9 mouse cellular contexts compared by ENCODE assay signal in the genomic region with DNA sequence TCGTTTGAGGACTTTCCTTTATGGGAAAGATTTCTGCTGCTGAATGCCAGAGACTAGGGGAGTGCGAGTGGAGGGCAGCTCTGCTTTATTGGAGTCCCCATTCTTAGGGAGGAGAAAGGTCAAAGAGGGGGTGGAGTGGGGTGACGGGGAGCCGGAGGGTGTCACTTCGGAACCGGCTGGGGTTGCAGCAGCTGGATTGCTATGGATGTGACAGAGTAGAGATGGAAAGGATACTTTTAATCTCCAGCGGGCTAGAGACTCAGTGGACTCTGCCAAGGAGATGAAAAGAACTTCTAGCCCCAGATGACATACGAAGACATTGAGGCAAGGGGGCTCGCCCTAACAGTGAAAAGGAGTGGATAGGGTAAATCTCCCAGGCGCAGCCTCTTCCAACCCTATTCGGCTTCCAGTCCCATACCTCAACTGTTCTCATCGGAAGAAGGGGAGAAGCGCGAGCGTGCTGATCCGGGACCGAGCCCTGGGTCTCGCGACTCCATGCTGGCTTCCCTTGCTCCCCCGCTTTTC. TPM values are rescaled to one million over a fixed set of nuclear protein-coding genes. Genes with fewer than 3 reads are reported as not detected.
DNase-seq lines count a peak whose midpoint lies in the region; ATAC-seq and TF ChIP-seq lines count a peak whose summit lies in the region.
"Had no signal": no experiment of that assay in that cellular context is flagged by ENCODE, and none has a peak within 500 bp of the region (broad histone marks: within the 10 kb centered on the region; RNA-seq: fewer than 3 reads in every experiment).

No protein-coding gene starts in this region.

- H3K27me3 ChIP-seq in lung, postnatal 0 days (replicated peaks; ENCODE audit: insufficient read depth, low read length) = 0 out of 2 replicates have a peak, but pooled peaks cover 6% of the 10 kb centered on the region
- H3K27me3 ChIP-seq in heart, embryonic 13.5 days (replicated peaks) = peaks cover 70% of the 10 kb centered on the region
- peaks cover 32% of the 10 kb centered on the region for H3K27me3 ChIP-seq in limb, embryonic 14.5 days (ENCODE audit: control insufficient read depth, insufficient read depth, low read length)
- peaks cover 13% of the 10 kb centered on the region; the same call in 1 of the 2 replicates for H3K27me3 ChIP-seq in stomach, embryonic 15.5 days (replicated peaks)

- TF ChIP-seq EP300 in lung, postnatal 0 days (IDR thresholded peaks at IDR 0.05) = no peak

- H3K4me1 ChIP-seq in lung, postnatal 0 days (ENCODE audit: insufficient read depth, low read depth, low read length) = no peaks in the 10 kb centered on the region
- peaks cover 13% of the 10 kb centered on the region for H3K4me1 ChIP-seq in heart, embryonic 13.5 days
- H3K4me1 ChIP-seq in limb, embryonic 14.5 days (ENCODE audit: control insufficient read depth, insufficient read depth, low read length) = peaks cover 4% of the 10 kb centered on the region
- peaks cover 25% of the 10 kb centered on the region; the same call in 1 of the 2 replicates for H3K4me1 ChIP-seq in stomach, embryonic 15.5 days

- H3K36me3 ChIP-seq in lung, postnatal 0 days (ENCODE audit: insufficient read depth, low read length) = no peaks in the 10 kb centered on the region
- H3K36me3 ChIP-seq in heart, embryonic 13.5 days = no peaks in the 10 kb centered on the region
- no peaks in the 10 kb centered on the region for H3K36me3 ChIP-seq in limb, embryonic 14.5 days (ENCODE audit: control insufficient read depth, insufficient read depth, low read length)
- H3K36me3 ChIP-seq in stomach, embryonic 15.5 days = no peaks in the 10 kb centered on the region

- H3K4me3 ChIP-seq in lung, postnatal 0 days (ENCODE audit: low read depth, low read length) = peak overlapping the region; percentile 55
- H3K4me3 ChIP-seq in heart, embryonic 13.5 days = peak overlapping the region; percentile 63
- H3K4me3 ChIP-seq in limb, embryonic 14.5 days (replicated peaks; ENCODE audit: low read length) = peak overlapping the region; percentile 50
- peak overlapping the region; percentile 62 for H3K4me3 ChIP-seq in stomach, embryonic 15.5 days (replicated peaks)

- TF ChIP-seq CTCF in lung, postnatal 0 days (IDR thresholded peaks at IDR 0.05) = no peak

- H3K27ac ChIP-seq in lung, postnatal 0 days (ENCODE audit: low read length) = peak overlapping the region; percentile 32; the same call in 1 of the 2 replicates
- H3K27ac ChIP-seq in heart, embryonic 13.5 days (replicated peaks) = no peak overlapping the region
- H3K27ac ChIP-seq in limb, embryonic 14.5 days (replicated peaks; ENCODE audit: low read depth, low read length) = no peak overlapping the region
- 0 out of 2 replicates have a peak overlapping the region, but pooled peaks have one; percentile 13 for H3K27ac ChIP-seq in stomach, embryonic 15.5 days

- DNase-seq in lung, postnatal 0 days (ENCODE audit: low spot score) = no peak
- DNase-seq in lung, postnatal 36 days = no peak
- no peak for DNase-seq in limb, embryonic 14.5 days (ENCODE audit: low spot score)
- DNase-seq in left cerebral cortex, adult 18-20 months (ENCODE audit: low spot score in 2 of 2) = no peak
- DNase-seq in urinary bladder, postnatal 10 days (ENCODE audit: low spot score) = no peak
- no peak for DNase-seq in embryo, embryonic 10 days (ENCODE audit: low spot score)

- H3K4me2 ChIP-seq in lung, postnatal 0 days (replicated peaks; ENCODE audit: low read depth, low read length) = peak overlapping the region; percentile 81
- peak overlapping the region; percentile 93 for H3K4me2 ChIP-seq in heart, embryonic 13.5 days
- peak overlapping the region; percentile 92 for H3K4me2 ChIP-seq in limb, embryonic 14.5 days (replicated peaks; ENCODE audit: low read depth, low read length, severe bottlenecking)
- H3K4me2 ChIP-seq in stomach, embryonic 15.5 days = peak overlapping the region; percentile 96

- no peaks in the 10 kb centered on the region for H3K9me3 ChIP-seq in lung, postnatal 0 days (ENCODE audit: low read length)
- peaks cover 4% of the 10 kb centered on the region; the same call in 1 of the 2 replicates for H3K9me3 ChIP-seq in heart, embryonic 13.5 days
- no peaks in the 10 kb centered on the region; the same call in 1 of the 2 replicates for H3K9me3 ChIP-seq in limb, embryonic 14.5 days (ENCODE audit: control insufficient read depth, low read length)
- H3K9me3 ChIP-seq in stomach, embryonic 15.5 days = no peaks in the 10 kb centered on the region

- H3K9ac ChIP-seq in lung, postnatal 0 days (replicated peaks; ENCODE audit: low read depth) = peak overlapping the region; percentile 71
- H3K9ac ChIP-seq in heart, embryonic 13.5 days = peak overlapping the region; percentile 73
- H3K9ac ChIP-seq in limb, embryonic 14.5 days (ENCODE audit: low read depth, low read length, severe bottlenecking) = peak overlapping the region; percentile 53
- H3K9ac ChIP-seq in stomach, embryonic 15.5 days = peak overlapping the region; percentile 44

- TF ChIP-seq POLR2A in limb, embryonic 14.5 days (IDR thresholded peaks at IDR 0.05; ENCODE audit: borderline replicate concordance, extremely low read depth, insufficient read depth, insufficient read length) = no peak

- ATAC-seq in lung, postnatal 0 days = no peak
- no peak for ATAC-seq in heart, embryonic 13.5 days (ENCODE audit: extremely low read depth, insufficient number of reproducible peaks, low FRiP score, low TSS enrichment)
- no peak for ATAC-seq in limb, embryonic 14.5 days (ENCODE audit: low FRiP score, low read depth)
- no peak for ATAC-seq in stomach, embryonic 15.5 days (ENCODE audit: insufficient read depth, low FRiP score, low read depth)
- ATAC-seq: inflammation-experienced regulatory T-cells, adult 6 months had no signal

- WGBS in lung, postnatal 0 days = 1% methylated on average over 20 of the region's 20 CpGs
- WGBS in heart, embryonic 13.5 days = 4% methylated on average over 20 of the region's 20 CpGs
- 4% methylated on average over 19 of the region's 20 CpGs for WGBS in limb, embryonic 14.5 days
- WGBS in stomach, embryonic 15.5 days = 2% methylated on average over 20 of the region's 20 CpGs

RNA-seq across cellular contexts. Expression of a gene that starts 0.9 kb away (rescaled TPM):
- 15.2 and 16.0 TPM in 2 replicates for polyA plus RNA-seq in lung, postnatal 0 days (2015; fragmentation: Nextera tagmentation; extraction: Ambion mirVana)
- polyA plus RNA-seq in heart, embryonic 13.5 days (2015; fragmentation: Nextera tagmentation; extraction: Ambion mirVana) = 0.42 and 0.47 TPM in 2 replicates
- polyA plus RNA-seq in limb, embryonic 14.5 days (2012; rRNA removed) = 2.9 and 3.5 TPM in 2 replicates
- 1.4 and 2.7 TPM in 2 replicates for polyA plus RNA-seq in limb, embryonic 14.5 days (2014; fragmentation: Nextera tagmentation; extraction: Ambion mirVana)
- polyA plus RNA-seq in stomach, embryonic 15.5 days (2015; fragmentation: Nextera tagmentation; extraction: Ambion mirVana) = 9.2 and 9.4 TPM in 2 replicates
- total RNA-seq in left cerebral cortex, adult 18-20 months (2021) = 1 to 10 TPM; 5.1 TPM
- polyA plus RNA-seq: inflammation-experienced regulatory T-cells, adult 6 months had no signal

Comparison
In these comparisons a context has a peak if more than half of its experiments do, and no peak if none do; other contexts are left out.
1. H3K27ac ChIP-seq: peak in lung, postnatal 0 days (single experiment) and stomach, embryonic 15.5 days (single experiment); none in heart, embryonic 13.5 days (single experiment) and limb, embryonic 14.5 days (single experiment).
2. Peak in every context shown above with its lines, with median percentiles within 50 percentile points of each other: H3K4me2 ChIP-seq, H3K4me3 ChIP-seq and H3K9ac ChIP-seq.